Mouse (Mus musculus): ENCODE measurements around the gene Pfdn5.

The Pfdn5 gene

GRCm38 (mm10) chr15:102377163-102377543 lies 51.2 kb downstream of the Pfdn5 start:
- peak; percentile 89 for DNase-seq

GRCm38 (mm10) chr15:102377810-102378262 lies 51.9 kb downstream of the Pfdn5 start:
- no peak for DNase-seq
